Mouse (Mus musculus) embryonic facial prominence, embryonic 13.5 days (tissue): ENCODE measurements around the gene Ybx3. TPM values are rescaled to one million over a fixed set of nuclear protein-coding genes. Genes with fewer than 3 reads are reported as not detected.
A peak's percentile ranks its signal among the peaks of the same experiment; 100 is the strongest.

Source experiments
- ATAC-seq: fragments of 200-750 bp; cut with Nextera tagmentation; 2 replicates; pipeline ENCODE4 v1.8.0; 2017; ENCODE audit warnings: low read depth; ENCODE audit not compliant: insufficient number of reproducible peaks, insufficient read depth, low FRiP score, low TSS enrichment
- H3K27ac ChIP-seq: fragments of 300-500 bp; sonication (generic); 2 replicates; pipeline ENCODE4 v1.5.1; 2015; ENCODE audit warnings: moderate library complexity, mild to moderate bottlenecking, inconsistent platforms
- H3K27me3 ChIP-seq: fragments of 300-500 bp; sonication (generic); 2 replicates; pipeline ENCODE4 v1.6.1; 2015; ENCODE audit warnings: mild to moderate bottlenecking, inconsistent platforms
- H3K36me3 ChIP-seq: fragments of 300-500 bp; sonication (generic); 2 replicates; pipeline ENCODE4 v1.6.1; 2015; ENCODE audit warnings: mild to moderate bottlenecking, inconsistent platforms
- H3K4me1 ChIP-seq: fragments of 300-500 bp; sonication (generic); 2 replicates; pipeline ENCODE4 v1.6.1; 2015; ENCODE audit warnings: inconsistent platforms
- H3K4me2 ChIP-seq: fragments of 300-500 bp; sonication (generic); 2 replicates; pipeline ENCODE4 v1.6.1; 2015; ENCODE audit warnings: moderate library complexity, mild to moderate bottlenecking, inconsistent platforms
- H3K4me3 ChIP-seq: fragments of 300-500 bp; sonication (generic); 2 replicates; pipeline ENCODE4 v1.5.1; 2015; ENCODE audit warnings: mild to moderate bottlenecking, inconsistent platforms
- H3K9ac ChIP-seq: fragments of 300-500 bp; sonication (generic); 2 replicates; pipeline ENCODE4 v1.6.1; 2015; ENCODE audit warnings: mild to moderate bottlenecking, inconsistent platforms
- H3K9me3 ChIP-seq: fragments of 300-500 bp; sonication (generic); 2 replicates; pipeline ENCODE4 v1.6.1; 2016; ENCODE audit warnings: inconsistent platforms
- WGBS: fragments of 180-500 bp; shearing (Covaris S2); methylation state at CpG from one replicate; pipeline ENCODE4 v1.1.7; 2015; ENCODE audit warnings: mixed read lengths; 5-methylcytosine and 5-hydroxymethylcytosine counted together
- polyA plus RNA-seq: library from polyadenylated mRNA; unstranded; fragments of >200 nt; fragmentation: Nextera tagmentation; extraction: Ambion mirVana; gene quantifications from 2 replicates; pipeline ENCODE4 v1.2.1, GENCODE M21; 2015

Ybx3 gene
- polyA plus RNA-seq, 1 experiment from 2014 or later = 49.3 TPM

GRCm38 (mm10) chr6:131359543-131359942, 28.7 kb downstream of the Ybx3 start:
- no peak overlapping the region for H3K27ac ChIP-seq
- H3K4me3 ChIP-seq = no peak overlapping the region
- no peak for ATAC-seq
- H3K9ac ChIP-seq = no peak overlapping the region
- no peaks in the 10 kb centered on the region; the same call in 1 of the 2 replicates for H3K4me1 ChIP-seq
- H3K9me3 ChIP-seq = no peaks in the 10 kb centered on the region
- peaks cover 12% of the 10 kb centered on the region for H3K36me3 ChIP-seq
- 85% methylated on average over 2 of the region's 2 CpGs for WGBS
- peaks cover 3% of the 10 kb centered on the region; the same call in 1 of the 2 replicates for H3K27me3 ChIP-seq
- no peak overlapping the region for H3K4me2 ChIP-seq

GRCm38 (mm10) chr6:131354913-131355312, 33.4 kb downstream of the Ybx3 start:
- H3K36me3 ChIP-seq = no peaks in the 10 kb centered on the region
- no peak for ATAC-seq
- 34% methylated on average over 4 of the region's 4 CpGs for WGBS

GRCm38 (mm10) chr6:131353352-131353919, 34.8 kb downstream of the Ybx3 start, which contains the start of gene Styk1:
Styk1 (minus strand) TSS chr6:131353597.
- H3K4me2 ChIP-seq = peak within 1 kb of the TSS; percentile 59
- 1% methylated on average over 16 of the region's 16 CpGs for whole genome bisulfite sequencing
- peak; percentile 79 for ATAC-seq
- no peaks in the 10 kb centered on the region for H3K9me3 ChIP-seq
- H3K9ac ChIP-seq = peak within 1 kb of the TSS; percentile 49; the same call in 1 of the 2 replicates
- H3K27ac ChIP-seq = no peak within 1 kb of the TSS
- H3K36me3 ChIP-seq = no peaks in the 10 kb centered on the region
- peaks cover 6% of the 10 kb centered on the region for H3K27me3 ChIP-seq
- H3K4me3 ChIP-seq = peak within 1 kb of the TSS; percentile 32
- H3K4me1 ChIP-seq = peaks cover 5% of the 10 kb centered on the region

More at GRCm38 (mm10) chr6:131354913-131355312, 33.4 kb downstream of the Ybx3 start:
- Histone ChIP-seq H3K9ac (no peak overlapping the region), H3K9me3 (no peaks in the 10 kb centered on the region), H3K27ac (no peak overlapping the region), H3K4me3 (no peak overlapping the region), H3K4me2 (no peak overlapping the region), H3K4me1 (peaks cover 5% of the 10 kb centered on the region), H3K27me3 (peaks cover 6% of the 10 kb centered on the region)

GRCm38 (mm10) chr6:131347026-131347425, 41.2 kb downstream of the Ybx3 start:
- Histone ChIP-seq H3K36me3 (no peaks in the 10 kb centered on the region), H3K27ac (no peak overlapping the region), H3K4me1 (no peaks in the 10 kb centered on the region), H3K4me3 (no peak overlapping the region), H3K27me3 (peaks cover 3% of the 10 kb centered on the region; the same call in 1 of the 2 replicates), H3K9ac (no peak overlapping the region), H3K4me2 (no peak overlapping the region), H3K9me3 (no peaks in the 10 kb centered on the region)
- 61% methylated on average over 2 of the region's 2 CpGs for WGBS
- ATAC-seq = no peak

GRCm38 (mm10) chr6:131344346-131344745, 43.9 kb downstream of the Ybx3 start:
- WGBS = 82% methylated on average over 7 of the region's 7 CpGs
- H3K4me2 ChIP-seq = no peak overlapping the region
- ATAC-seq = no peak
- H3K9ac ChIP-seq = no peak overlapping the region
- no peak overlapping the region for H3K27ac ChIP-seq
- H3K36me3 ChIP-seq = no peaks in the 10 kb centered on the region
- H3K4me3 ChIP-seq = no peak overlapping the region
- H3K9me3 ChIP-seq = no peaks in the 10 kb centered on the region
- H3K27me3 ChIP-seq = no peaks in the 10 kb centered on the region
- H3K4me1 ChIP-seq = no peaks in the 10 kb centered on the region

GRCm38 (mm10) chr6:131340082-131340481, 48.2 kb downstream of the Ybx3 start:
- ATAC-seq = no peak
- 63% methylated on average over 3 of the region's 3 CpGs for WGBS
- Histone ChIP-seq H3K4me3 (no peak overlapping the region), H3K9me3 (no peaks in the 10 kb centered on the region), H3K27ac (no peak overlapping the region), H3K4me1 (no peaks in the 10 kb centered on the region), H3K4me2 (no peak overlapping the region), H3K9ac (no peak overlapping the region), H3K36me3 (no peaks in the 10 kb centered on the region), H3K27me3 (no peaks in the 10 kb centered on the region)

- H3K27me3 ChIP-seq = no peaks in the 10 kb centered on the region
- H3K36me3 ChIP-seq = no peaks in the 10 kb centered on the region
- 86% methylated on average over 3 of the region's 3 CpGs for WGBS
- no peak overlapping the region for H3K27ac ChIP-seq
- no peak for ATAC-seq
- no peaks in the 10 kb centered on the region for H3K4me1 ChIP-seq
- no peak overlapping the region for H3K4me2 ChIP-seq
- no peaks in the 10 kb centered on the region for H3K9me3 ChIP-seq
- H3K4me3 ChIP-seq = no peak overlapping the region
- H3K9ac ChIP-seq = no peak overlapping the region
Measured at GRCm38 (mm10) chr6:131339309-131339708, 49.0 kb downstream of the Ybx3 start.

GRCm38 (mm10) chr6:131338787-131339186, 49.5 kb downstream of the Ybx3 start:
- Histone ChIP-seq H3K27ac (no peak overlapping the region), H3K4me2 (no peak overlapping the region), H3K9me3 (no peaks in the 10 kb centered on the region), H3K4me1 (no peaks in the 10 kb centered on the region), H3K27me3 (no peaks in the 10 kb centered on the region), H3K4me3 (no peak overlapping the region), H3K36me3 (no peaks in the 10 kb centered on the region), H3K9ac (no peak overlapping the region)
- ATAC-seq = no peak
- 64% methylated on average over 1 of the region's 1 CpGs for WGBS

- Histone ChIP-seq H3K4me2 (no peak overlapping the region), H3K9me3 (no peaks in the 10 kb centered on the region), H3K27me3 (no peaks in the 10 kb centered on the region), H3K36me3 (no peaks in the 10 kb centered on the region), H3K27ac (no peak overlapping the region), H3K9ac (no peak overlapping the region), H3K4me1 (no peaks in the 10 kb centered on the region), H3K4me3 (no peak overlapping the region)
- ATAC-seq = no peak
- WGBS = 82% methylated on average over 2 of the region's 2 CpGs
Measured at GRCm38 (mm10) chr6:131327076-131327475, 61.2 kb downstream of the Ybx3 start.

- no peak overlapping the region for H3K4me2 ChIP-seq
- 74% methylated on average over 3 of the region's 3 CpGs for WGBS
Measured at GRCm38 (mm10) chr6:131321854-131322639, 66.2 kb downstream of the Ybx3 start.

GRCm38 (mm10) chr6:131316155-131317101, 71.8 kb downstream of the Ybx3 start:
- WGBS = 81% methylated on average over 7 of the region's 7 CpGs

More at GRCm38 (mm10) chr6:131321854-131322639, 66.2 kb downstream of the Ybx3 start:
- ATAC-seq = no peak
- Histone ChIP-seq H3K27ac (no peak overlapping the region), H3K36me3 (no peaks in the 10 kb centered on the region), H3K27me3 (no peaks in the 10 kb centered on the region), H3K9me3 (no peaks in the 10 kb centered on the region), H3K4me3 (no peak overlapping the region), H3K9ac (no peak overlapping the region), H3K4me1 (no peaks in the 10 kb centered on the region)

More at GRCm38 (mm10) chr6:131316155-131317101, 71.8 kb downstream of the Ybx3 start:
- H3K36me3 ChIP-seq = no peaks in the 10 kb centered on the region
- no peaks in the 10 kb centered on the region for H3K9me3 ChIP-seq
- no peak overlapping the region for H3K27ac ChIP-seq
- H3K4me1 ChIP-seq = no peaks in the 10 kb centered on the region
- no peak overlapping the region for H3K4me3 ChIP-seq
- H3K27me3 ChIP-seq = no peaks in the 10 kb centered on the region
- H3K4me2 ChIP-seq = no peak overlapping the region
- no peak overlapping the region for H3K9ac ChIP-seq
- ATAC-seq = no peak
